Mouse (Mus musculus) hindbrain, embryonic 11.5 days (tissue): ENCODE results near the gene Dnal1. TPM values are rescaled to one million over a fixed set of nuclear protein-coding genes. Genes with fewer than 3 reads are reported as not detected.

Source experiments
- ATAC-seq: fragments of 200-750 bp; cut with Nextera tagmentation; 2 replicates; pipeline ENCODE4 v1.8.0; 2017; ENCODE audit warnings: mild to moderate bottlenecking, moderate TSS enrichment, moderate library complexity; ENCODE audit not compliant: low FRiP score
- DNase-seq: peaks from one replicate; pipeline ENCODE4 v3.0.0-alpha.2; 2015; ENCODE audit warnings: low spot score
- H3K27ac ChIP-seq: fragments of 300-500 bp; sonication (generic); 2 replicates; pipeline ENCODE4 v1.5.1; 2014; ENCODE audit warnings: mild to moderate bottlenecking, low read depth, low read length
- H3K27me3 ChIP-seq: fragments of 300-500 bp; sonication (generic); 2 replicates; pipeline ENCODE4 v1.6.1; 2014; ENCODE audit warnings: mild to moderate bottlenecking, low read length, moderate library complexity, mixed read lengths; ENCODE audit not compliant: control insufficient read depth, insufficient read depth
- H3K36me3 ChIP-seq: fragments of 300-500 bp; sonication (generic); 2 replicates; pipeline ENCODE4 v1.6.1; 2014; ENCODE audit warnings: mild to moderate bottlenecking, low read length, moderate library complexity, mixed read lengths; ENCODE audit not compliant: control insufficient read depth, insufficient read depth
- H3K4me1 ChIP-seq: fragments of 300-500 bp; sonication (generic); replicated peaks from 2 replicates; pipeline ENCODE4 v1.6.1; 2014; ENCODE audit warnings: low read length, mixed read lengths; ENCODE audit not compliant: control insufficient read depth, insufficient read depth
- H3K4me2 ChIP-seq: fragments of 300-500 bp; sonication (generic); replicated peaks from 2 replicates; pipeline ENCODE4 v1.6.1; 2014; ENCODE audit warnings: mild to moderate bottlenecking, low read depth, low read length
- H3K4me3 ChIP-seq: fragments of 300-500 bp; sonication (generic); 2 replicates; pipeline ENCODE4 v1.5.1; 2014; ENCODE audit warnings: low read depth, low read length
- H3K9ac ChIP-seq: fragments of 300-500 bp; sonication (generic); 2 replicates; pipeline ENCODE4 v1.6.1; 2014; ENCODE audit warnings: low read depth, low read length
- H3K9me3 ChIP-seq: fragments of 300-500 bp; sonication (generic); 2 replicates; pipeline ENCODE4 v1.6.1; 2016; ENCODE audit warnings: low read length; ENCODE audit not compliant: control insufficient read depth
- WGBS: fragments of 180-500 bp; shearing (Covaris S2); extraction: QIAGEN DNeasy Blood & Tissue Kit; methylation state at CpG from one replicate; pipeline ENCODE4 v1.1.7; 2014; 5-methylcytosine and 5-hydroxymethylcytosine counted together
- polyA plus RNA-seq: library from polyadenylated mRNA; unstranded; fragments of >200 nt; fragmentation: Nextera tagmentation; extraction: Ambion mirVana; gene quantifications from 2 replicates; pipeline ENCODE4 v1.2.1, GENCODE M21; 2014

Dnal1 gene
- polyA plus RNA-seq, 1 experiment from 2014 or later: 6.3 TPM

DNA sequence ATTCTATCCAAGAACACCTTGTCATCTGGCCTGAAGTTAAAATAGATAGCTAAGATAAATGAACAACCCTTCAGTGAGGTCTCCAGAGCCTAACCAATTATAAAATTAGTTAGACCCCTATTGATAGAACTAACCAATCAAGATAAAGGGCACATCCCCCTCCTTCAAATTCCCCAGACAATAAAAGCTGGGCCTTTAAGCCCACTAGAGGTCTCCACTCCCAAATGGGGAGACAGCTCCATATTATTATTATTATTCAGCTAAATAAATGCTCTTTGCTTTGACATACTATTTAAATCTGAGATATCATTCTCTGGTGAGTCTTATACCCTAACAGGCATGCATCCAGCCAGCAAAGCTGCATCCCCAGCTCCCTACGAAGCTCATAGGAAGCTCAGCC is 4.2 kb upstream of the Dnal1 start:
- ATAC-seq (no peak), DNase-seq (no peak)
- H3K36me3 ChIP-seq: no peaks in the 10 kb centered on the region
- peaks cover 3% of the 10 kb centered on the region; the same call in 1 of the 2 replicates for H3K4me1 ChIP-seq
- H3K9me3 ChIP-seq: no peaks in the 10 kb centered on the region
- no peak overlapping the region for H3K4me2 ChIP-seq
- no peak overlapping the region for H3K4me3 ChIP-seq
- WGBS: 80% methylated on average over 1 of the region's 1 CpGs
- H3K9ac ChIP-seq: no peak overlapping the region
- H3K27ac ChIP-seq: no peak overlapping the region
- H3K27me3 ChIP-seq: no peaks in the 10 kb centered on the region

DNA sequence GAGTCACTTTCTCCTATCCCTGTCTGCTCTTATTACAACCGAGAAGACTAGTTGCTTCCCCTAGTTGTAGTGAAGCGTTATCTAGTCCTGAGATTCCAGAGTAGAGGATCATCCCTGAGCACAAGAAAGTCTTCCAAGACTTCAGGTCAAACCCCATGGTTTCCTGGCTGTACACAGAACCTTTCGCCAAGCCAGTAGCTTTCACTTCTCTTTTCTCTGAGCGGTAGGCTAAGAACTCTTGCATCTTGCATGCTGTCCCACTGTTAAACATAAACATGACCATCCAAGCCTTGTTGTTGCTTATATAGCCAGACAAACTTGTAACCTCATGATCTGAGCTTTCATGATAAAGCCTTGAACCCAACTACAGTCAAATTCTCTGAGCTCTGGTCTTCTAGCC is 3.4 kb upstream of the Dnal1 start:
- H3K27me3 ChIP-seq: no peaks in the 10 kb centered on the region
- ATAC-seq: no peak
- no peaks in the 10 kb centered on the region for H3K9me3 ChIP-seq
- H3K4me1 ChIP-seq: peaks cover 4% of the 10 kb centered on the region; the same call in 1 of the 2 replicates
- H3K4me3 ChIP-seq: no peak overlapping the region
- H3K27ac ChIP-seq: no peak overlapping the region
- H3K4me2 ChIP-seq: no peak overlapping the region
- H3K36me3 ChIP-seq: no peaks in the 10 kb centered on the region
- WGBS: 88% methylated on average over 4 of the region's 4 CpGs
- no peak for DNase-seq
- no peak overlapping the region for H3K9ac ChIP-seq

- no peak for DNase-seq
- peak overlapping the region; percentile 44 for H3K4me2 ChIP-seq
- no peak overlapping the region for H3K27ac ChIP-seq
- WGBS: 47% methylated on average over 6 of the region's 6 CpGs
- H3K4me1 ChIP-seq: peaks cover 4% of the 10 kb centered on the region; the same call in 1 of the 2 replicates
- no peaks in the 10 kb centered on the region for H3K9me3 ChIP-seq
- no peak for ATAC-seq
- peak overlapping the region; percentile 75; the same call in 1 of the 2 replicates for H3K4me3 ChIP-seq
- no peaks in the 10 kb centered on the region for H3K36me3 ChIP-seq
- no peak overlapping the region for H3K9ac ChIP-seq
- no peaks in the 10 kb centered on the region for H3K27me3 ChIP-seq
Measured at GRCm38 (mm10) chr12:84113676-84114075, 490 bp upstream of the Dnal1 start.

- H3K36me3 ChIP-seq: no peaks in the 10 kb centered on the region
- ATAC-seq (no peak), DNase-seq (no peak)
- 97% methylated on average over 5 of the region's 5 CpGs for WGBS
- no peaks in the 10 kb centered on the region for H3K27me3 ChIP-seq
- no peak overlapping the region for H3K4me2 ChIP-seq
- no peaks in the 10 kb centered on the region for H3K9me3 ChIP-seq
- no peak overlapping the region for H3K27ac ChIP-seq
- H3K4me1 ChIP-seq: peaks cover 4% of the 10 kb centered on the region; the same call in 1 of the 2 replicates
- H3K9ac ChIP-seq: no peak overlapping the region
- H3K4me3 ChIP-seq: no peak overlapping the region
Measured at GRCm38 (mm10) chr12:84119584-84119983, 5.4 kb downstream of the Dnal1 start.

- 82% methylated on average over 12 of the region's 12 CpGs for WGBS
- ATAC-seq: no peak
- H3K4me1 ChIP-seq: no peaks in the 10 kb centered on the region
Measured at GRCm38 (mm10) chr12:84125892-84126291, 11.7 kb downstream of the Dnal1 start.

GRCm38 (mm10) chr12:84126899-84127298 is 12.7 kb downstream of the Dnal1 start:
- Histone ChIP-seq H3K4me3 (no peak overlapping the region), H3K9ac (no peak overlapping the region), H3K4me2 (no peak overlapping the region), H3K36me3 (0 out of 2 replicates have a peak, but pooled peaks cover 2% of the 10 kb centered on the region), H3K27ac (no peak overlapping the region), H3K9me3 (no peaks in the 10 kb centered on the region), H3K4me1 (no peaks in the 10 kb centered on the region), H3K27me3 (no peaks in the 10 kb centered on the region)
- no peak for ATAC-seq
- 86% methylated on average over 2 of the region's 2 CpGs for WGBS
- DNase-seq: no peak

More at GRCm38 (mm10) chr12:84125892-84126291, 11.7 kb downstream of the Dnal1 start:
- no peak for DNase-seq
- Histone ChIP-seq H3K4me3 (no peak overlapping the region), H3K36me3 (no peaks in the 10 kb centered on the region), H3K4me2 (no peak overlapping the region), H3K27me3 (no peaks in the 10 kb centered on the region), H3K9ac (no peak overlapping the region), H3K9me3 (no peaks in the 10 kb centered on the region), H3K27ac (no peak overlapping the region)

DNA sequence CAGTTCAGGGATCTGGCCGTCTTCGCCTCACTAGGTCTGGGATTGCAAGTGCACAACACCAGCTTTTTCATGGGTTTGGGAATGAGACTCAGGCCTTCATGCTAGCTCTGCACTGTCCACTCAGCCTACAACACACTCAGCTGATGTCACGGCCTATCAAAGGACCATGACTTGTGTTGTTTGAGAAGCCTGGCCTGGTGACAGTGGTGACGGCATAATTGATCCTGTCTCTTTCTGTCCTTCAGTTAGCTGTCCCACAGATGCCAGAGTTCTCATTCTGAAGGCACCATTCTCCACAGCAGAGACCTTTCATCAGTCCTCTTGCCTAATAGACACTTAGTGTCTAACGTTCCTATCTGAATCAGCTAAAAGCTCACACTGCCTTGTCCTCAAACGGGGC is 14.4 kb downstream of the Dnal1 start:
- Histone ChIP-seq H3K27me3 (no peaks in the 10 kb centered on the region), H3K36me3 (0 out of 2 replicates have a peak, but pooled peaks cover 3% of the 10 kb centered on the region), H3K4me3 (no peak overlapping the region), H3K4me2 (no peak overlapping the region), H3K9me3 (no peaks in the 10 kb centered on the region), H3K9ac (no peak overlapping the region), H3K27ac (no peak overlapping the region), H3K4me1 (no peaks in the 10 kb centered on the region)
- DNase-seq: no peak
- WGBS: 87% methylated on average over 6 of the region's 6 CpGs
- ATAC-seq: no peak

- H3K4me3 ChIP-seq: no peak overlapping the region
- ATAC-seq (no peak), DNase-seq (no peak)
- no peaks in the 10 kb centered on the region for H3K9me3 ChIP-seq
- no peak overlapping the region for H3K27ac ChIP-seq
- H3K4me2 ChIP-seq: no peak overlapping the region
- no peak overlapping the region for H3K9ac ChIP-seq
- H3K4me1 ChIP-seq: no peaks in the 10 kb centered on the region
- WGBS: 94% methylated on average over 8 of the region's 8 CpGs
- 0 out of 2 replicates have a peak, but pooled peaks cover 3% of the 10 kb centered on the region for H3K36me3 ChIP-seq
- H3K27me3 ChIP-seq: no peaks in the 10 kb centered on the region
Measured at GRCm38 (mm10) chr12:84129931-84130330, 15.8 kb downstream of the Dnal1 start.

GRCm38 (mm10) chr12:84132265-84132664 is 18.1 kb downstream of the Dnal1 start:
- H3K27me3 ChIP-seq: no peaks in the 10 kb centered on the region
- no peak overlapping the region for H3K27ac ChIP-seq
- ATAC-seq (no peak), DNase-seq (peak; percentile 52)
- H3K4me2 ChIP-seq: no peak overlapping the region
- H3K9ac ChIP-seq: no peak overlapping the region
- no peaks in the 10 kb centered on the region for H3K4me1 ChIP-seq
- WGBS: 57% methylated on average over 3 of the region's 3 CpGs
- H3K36me3 ChIP-seq: 0 out of 2 replicates have a peak, but pooled peaks cover 3% of the 10 kb centered on the region
- no peaks in the 10 kb centered on the region for H3K9me3 ChIP-seq
- no peak overlapping the region for H3K4me3 ChIP-seq
